Mouse (Mus musculus) limb, embryonic 12.5 days (tissue): Measurements from ENCODE around the gene Atxn10. TPM values are rescaled to one million over a fixed set of nuclear protein-coding genes. Genes with fewer than 3 reads are reported as not detected.

Experiments
- ATAC-seq: fragments of 200-750 bp; cut with Nextera tagmentation; 2 replicates; pipeline ENCODE4 v1.8.0; 2017; ENCODE audit warnings: low read depth, moderate TSS enrichment; ENCODE audit not compliant: insufficient number of reproducible peaks, insufficient read depth, low FRiP score, low TSS enrichment
- H3K27ac ChIP-seq: fragments of 300-500 bp; sonication (generic); 2 replicates; pipeline ENCODE4 v1.5.1; 2016; ENCODE audit warnings: mild to moderate bottlenecking, moderate library complexity
- H3K27me3 ChIP-seq: fragments of 300-500 bp; sonication (generic); 2 replicates; pipeline ENCODE4 v1.6.1; 2016; ENCODE audit warnings: mild to moderate bottlenecking, moderate library complexity
- H3K36me3 ChIP-seq: fragments of 300-500 bp; sonication (generic); 2 replicates; pipeline ENCODE4 v1.6.1; 2016; ENCODE audit warnings: mild to moderate bottlenecking, moderate library complexity
- H3K4me1 ChIP-seq: fragments of 300-500 bp; sonication (generic); replicated peaks from 2 replicates; pipeline ENCODE4 v1.6.1; 2016
- H3K4me2 ChIP-seq: fragments of 300-500 bp; sonication (generic); 2 replicates; pipeline ENCODE4 v1.6.1; 2016; ENCODE audit warnings: mild to moderate bottlenecking, moderate library complexity
- H3K4me3 ChIP-seq: fragments of 300-500 bp; sonication (generic); replicated peaks from 2 replicates; pipeline ENCODE4 v1.5.1; 2016; ENCODE audit warnings: mild to moderate bottlenecking
- H3K9ac ChIP-seq: fragments of 300-500 bp; sonication (generic); replicated peaks from 2 replicates; pipeline ENCODE4 v1.6.1; 2016; ENCODE audit warnings: mild to moderate bottlenecking, moderate library complexity
- H3K9me3 ChIP-seq: fragments of 300-500 bp; sonication (generic); 2 replicates; pipeline ENCODE4 v1.6.1; 2016; ENCODE audit warnings: mild to moderate bottlenecking, moderate library complexity
- WGBS: fragments of 180-500 bp; shearing (Covaris S2); methylation state at CpG from one replicate; pipeline ENCODE4 v1.1.7; 2016; 5-methylcytosine and 5-hydroxymethylcytosine counted together
- polyA plus RNA-seq: library from polyadenylated mRNA; unstranded; fragments of >200 nt; fragmentation: Nextera tagmentation; extraction: Ambion mirVana; gene quantifications from 2 replicates; pipeline ENCODE4 v1.2.1, GENCODE M21; 2016

Atxn10 gene
- polyA plus RNA-seq, 1 experiment from 2014 or later = 320 TPM

- Histone ChIP-seq H3K4me1 (no peaks in the 10 kb centered on the region; the same call in 1 of the 2 replicates), H3K9me3 (no peaks in the 10 kb centered on the region), H3K36me3 (no peaks in the 10 kb centered on the region), H3K27me3 (no peaks in the 10 kb centered on the region), H3K27ac (no peak overlapping the region), H3K4me2 (no peak overlapping the region), H3K9ac (no peak overlapping the region), H3K4me3 (no peak overlapping the region)
- 47% methylated on average over 14 of the region's 14 CpGs for WGBS
- no peak for ATAC-seq
These were observed 169.3 kb downstream of the Atxn10 start for GRCm38 (mm10) chr15:85505118-85505925.

DNA sequence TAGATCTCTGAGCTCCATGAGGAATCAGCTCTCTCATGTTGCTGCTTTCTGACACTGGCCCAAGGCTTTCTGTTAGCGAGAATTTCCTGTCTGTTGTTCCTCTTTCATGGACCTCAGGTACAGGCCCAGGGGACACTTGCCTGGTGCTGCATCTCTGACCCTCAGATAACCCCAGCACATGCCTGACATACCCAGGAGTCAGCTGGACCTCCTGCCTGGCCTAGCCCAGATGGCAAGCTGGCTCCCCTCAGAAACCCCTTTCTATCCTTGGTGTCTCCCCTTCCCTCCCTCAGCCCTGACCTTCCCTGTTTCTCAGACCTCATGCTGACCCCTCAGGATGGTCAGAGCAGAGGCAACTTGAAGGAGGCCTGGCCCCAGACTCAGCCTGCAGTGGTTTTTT is 170.6 kb downstream of the Atxn10 start:
- Histone ChIP-seq H3K4me3 (no peak overlapping the region), H3K27ac (no peak overlapping the region), H3K9me3 (no peaks in the 10 kb centered on the region), H3K9ac (no peak overlapping the region), H3K27me3 (no peaks in the 10 kb centered on the region), H3K4me1 (no peaks in the 10 kb centered on the region; the same call in 1 of the 2 replicates), H3K4me2 (no peak overlapping the region), H3K36me3 (no peaks in the 10 kb centered on the region)
- WGBS = 53% methylated on average over 1 of the region's 1 CpGs
- no peak for ATAC-seq

DNA sequence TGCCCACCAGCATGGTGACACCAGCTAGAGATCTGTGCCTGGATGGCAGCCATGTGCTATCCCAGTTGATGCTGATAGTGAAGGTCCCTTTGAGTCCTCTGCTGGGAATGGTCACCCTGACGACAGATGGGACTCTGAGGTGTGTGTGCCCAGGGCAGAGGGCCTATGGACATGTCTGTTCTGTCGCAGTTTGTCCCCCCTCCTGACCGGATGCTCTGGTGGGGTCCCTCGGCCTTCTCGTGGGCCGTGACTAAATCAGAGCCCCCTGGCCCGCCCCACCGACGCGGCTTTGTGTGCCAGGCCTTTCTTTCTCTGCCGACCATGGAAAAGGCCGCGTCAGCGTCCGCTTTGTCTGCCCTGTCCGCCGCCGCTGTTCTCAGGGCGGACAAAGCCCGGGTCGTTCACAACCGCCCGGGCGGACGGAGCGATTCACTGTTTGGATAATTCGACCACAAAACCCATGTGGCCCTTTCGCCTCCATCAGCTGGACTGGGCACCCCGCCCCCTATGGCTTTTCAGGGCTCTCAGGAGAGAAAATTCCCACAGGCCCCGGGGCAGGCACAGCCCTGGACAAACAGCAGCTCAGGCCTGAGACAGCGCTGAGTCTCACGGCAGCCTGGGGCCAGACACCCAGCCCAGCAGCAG is 171.4 kb downstream of the Atxn10 start:
- H3K36me3 ChIP-seq = no peaks in the 10 kb centered on the region
- no peak overlapping the region for H3K27ac ChIP-seq
- no peak overlapping the region for H3K4me3 ChIP-seq
- no peak overlapping the region for H3K4me2 ChIP-seq
- H3K9me3 ChIP-seq = no peaks in the 10 kb centered on the region
- H3K27me3 ChIP-seq = no peaks in the 10 kb centered on the region
- 83% methylated on average over 32 of the region's 32 CpGs for WGBS
- no peak for ATAC-seq
- H3K9ac ChIP-seq = no peak overlapping the region
- H3K4me1 ChIP-seq = no peaks in the 10 kb centered on the region; the same call in 1 of the 2 replicates

Other genes starting within 250 kb of the Atxn10 start
- gene Smc1b, start 204.3 kb upstream of the Atxn10 start, polyA plus RNA-seq = 0.13 and 0.34 TPM in 2 replicates
- gene Ribc2, start 204.2 kb upstream of the Atxn10 start, polyA plus RNA-seq = 0.80 and 1.4 TPM in 2 replicates
- 253 and 255 TPM in 2 replicates for gene Fbln1, start 130.3 kb upstream of the Atxn10 start, polyA plus RNA-seq
- not detected in 2 replicates for gene 7530416G11Rik, start 167.0 kb downstream of the Atxn10 start, polyA plus RNA-seq
- 31.2 and 34.8 TPM in 2 replicates for gene Wnt7b, start 246.2 kb downstream of the Atxn10 start, polyA plus RNA-seq